Mouse (Mus musculus) spleen, embryonic (tissue): ENCODE results near the gene Pex5l.

Experiments used
- CTCF ChIA-PET: fragments of 350-600 bp; sonication (Branson Sonifier 250); formaldehyde crosslinking; loops from one replicate; lab custom pipeline; 2022; lab: Charles Lee

Gene Pex5l

GRCm38 (mm10) chr3:33142901-33143461 is at the start of gene Pex5l:
Pex5l (minus strand) TSS chr3:33143247.
- CTCF ChIA-PET = no interaction called here

GRCm38 (mm10) chr3:33165186-33165585 is 22.1 kb upstream of the Pex5l start:
- CTCF ChIA-PET = no interaction called here

DNA sequence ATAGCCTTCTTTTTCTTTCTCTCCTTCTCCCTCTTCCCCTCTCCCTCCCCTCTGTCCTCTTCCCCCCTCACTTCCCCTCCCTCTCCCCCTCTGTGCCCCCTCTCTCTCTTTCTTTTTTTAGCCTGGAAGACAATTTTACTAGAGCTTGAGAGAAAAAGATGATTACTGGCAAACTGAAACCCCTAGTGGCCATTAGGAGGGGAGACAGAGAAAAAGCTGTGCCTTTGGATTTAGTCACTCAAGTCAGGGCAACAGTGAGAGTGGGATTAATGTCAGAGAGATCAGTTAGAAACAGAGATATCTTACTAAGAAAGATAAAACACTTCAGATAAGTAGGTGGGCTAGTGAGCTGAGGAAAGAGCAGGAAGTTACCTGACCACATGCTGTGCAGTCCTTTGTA is 20.8 kb upstream of the Pex5l start:
- CTCF ChIA-PET = no interaction called here

- CTCF ChIA-PET = no interaction called here
Measured at GRCm38 (mm10) chr3:33143592-33143991, 545 bp upstream of the Pex5l start.

GRCm38 (mm10) chr3:33142398-33142797 is 649 bp downstream of the Pex5l start:
- CTCF ChIA-PET = no interaction called here

DNA sequence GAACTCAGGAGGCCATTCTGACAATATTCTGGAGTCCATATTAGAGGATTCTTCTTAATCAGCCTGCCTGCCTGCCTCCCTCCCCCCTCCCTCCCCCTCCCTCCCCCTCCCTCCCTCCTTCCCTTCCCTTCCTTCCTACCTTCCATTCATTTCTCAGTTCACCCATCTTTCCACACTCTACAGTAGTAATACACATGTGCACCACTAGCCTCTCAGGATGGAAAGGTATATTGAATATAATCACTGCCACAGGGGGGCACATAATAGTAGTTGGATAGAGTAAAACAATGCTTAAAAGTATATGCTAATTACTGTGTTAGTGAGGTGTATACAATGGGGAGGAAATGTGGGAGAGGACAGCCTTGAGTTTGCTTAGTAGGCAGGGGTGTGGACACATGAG is 13.1 kb downstream of the Pex5l start:
- CTCF ChIA-PET = no interaction called here

GRCm38 (mm10) chr3:33124796-33125195 is 18.3 kb downstream of the Pex5l start:
- CTCF ChIA-PET = no interaction called here

DNA sequence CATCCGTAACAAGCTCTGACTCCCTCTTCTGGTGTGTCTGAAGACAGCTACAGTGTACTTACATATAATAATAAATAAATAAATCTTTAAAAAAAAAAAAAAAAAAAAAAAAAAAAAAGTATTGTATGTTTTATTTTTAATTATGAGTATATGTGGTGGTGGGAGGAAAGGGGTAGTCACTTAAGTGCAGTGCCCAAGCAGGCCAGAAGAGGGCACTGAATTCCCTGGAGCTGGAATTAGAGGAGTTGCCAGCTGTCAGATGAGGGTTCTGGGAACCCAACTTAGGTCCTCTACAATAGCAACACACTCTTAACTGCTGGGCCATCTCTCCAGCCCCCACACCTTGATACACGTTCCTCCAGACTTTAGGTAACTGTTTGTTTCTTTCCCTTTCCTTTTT is 37.3 kb downstream of the Pex5l start:
- CTCF ChIA-PET = no interaction called here

DNA sequence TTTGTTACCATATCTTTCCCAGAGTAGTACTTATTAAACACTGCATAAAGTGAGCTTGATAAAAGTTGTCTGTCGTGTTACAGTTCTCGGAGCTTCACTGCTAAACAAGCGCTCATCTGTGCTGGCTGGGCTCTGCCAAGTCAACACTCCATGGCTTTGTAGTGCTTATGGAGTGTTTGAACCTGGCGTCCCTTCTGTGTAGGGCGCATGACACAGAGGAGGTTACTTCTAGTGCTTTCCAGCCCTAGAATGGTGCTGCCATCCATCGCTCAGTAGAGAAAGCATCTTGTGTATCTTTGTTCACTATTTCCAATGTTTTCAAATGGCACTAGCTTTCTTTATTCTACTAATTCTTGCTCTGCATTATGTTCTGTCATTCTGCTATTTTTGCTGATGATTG is 39.5 kb downstream of the Pex5l start:
- CTCF ChIA-PET = no interaction called here

DNA sequence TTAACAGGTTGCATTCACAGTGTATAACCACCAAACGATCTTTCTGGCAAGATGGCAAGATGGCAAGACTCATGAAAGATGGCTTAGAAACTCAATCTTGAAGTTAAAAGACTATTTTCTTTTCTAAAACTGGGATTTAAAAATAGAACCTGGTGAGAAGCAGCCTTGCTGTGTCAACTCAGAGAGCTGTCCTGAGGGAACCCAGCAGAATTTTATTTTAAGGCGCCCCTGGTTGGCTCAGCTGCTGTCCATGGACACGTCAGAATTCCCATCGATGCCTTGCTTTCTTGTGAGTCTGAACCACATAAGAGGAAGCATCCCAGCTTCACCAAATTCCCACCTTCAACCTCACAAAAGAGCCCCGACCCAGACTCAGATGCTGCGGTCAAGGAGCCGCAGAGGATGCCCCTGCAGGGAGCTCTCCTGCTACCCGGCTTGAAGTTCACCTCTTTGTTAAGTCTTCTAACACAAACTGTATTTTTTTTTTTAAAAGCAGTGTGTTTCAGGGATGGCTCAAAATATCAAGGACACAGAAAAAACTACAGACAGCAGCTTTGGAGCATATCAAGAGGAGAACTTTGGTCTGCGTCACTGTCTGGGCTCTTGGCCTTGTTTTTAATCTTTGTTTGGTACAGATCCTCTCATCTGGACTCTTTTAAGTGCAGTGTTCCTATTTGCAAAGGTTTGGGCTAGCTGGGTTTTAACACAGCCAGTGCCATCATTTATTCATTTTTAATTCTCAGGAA is 44.3 kb downstream of the Pex5l start:
- CTCF ChIA-PET = no interaction called here

DNA sequence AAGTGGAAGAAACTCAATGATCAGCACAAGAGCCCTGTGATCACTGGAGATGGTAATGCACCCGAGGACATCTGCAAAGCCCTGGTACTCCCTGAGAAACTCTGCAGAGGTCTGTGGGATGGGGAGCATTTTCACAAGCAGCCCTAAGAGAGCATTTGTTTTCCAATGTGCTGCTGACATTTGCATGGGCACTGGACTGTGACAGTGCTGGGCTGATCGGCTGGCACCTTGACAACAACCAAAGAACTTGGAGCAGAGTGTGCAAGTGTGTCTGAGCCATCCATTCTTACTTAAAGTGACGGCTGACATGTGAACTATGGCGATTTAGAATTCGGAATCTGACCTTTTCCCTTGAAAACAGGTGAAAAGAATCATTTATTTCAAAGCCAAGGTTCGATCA is 49.4 kb downstream of the Pex5l start:
- CTCF ChIA-PET = no interaction called here

DNA sequence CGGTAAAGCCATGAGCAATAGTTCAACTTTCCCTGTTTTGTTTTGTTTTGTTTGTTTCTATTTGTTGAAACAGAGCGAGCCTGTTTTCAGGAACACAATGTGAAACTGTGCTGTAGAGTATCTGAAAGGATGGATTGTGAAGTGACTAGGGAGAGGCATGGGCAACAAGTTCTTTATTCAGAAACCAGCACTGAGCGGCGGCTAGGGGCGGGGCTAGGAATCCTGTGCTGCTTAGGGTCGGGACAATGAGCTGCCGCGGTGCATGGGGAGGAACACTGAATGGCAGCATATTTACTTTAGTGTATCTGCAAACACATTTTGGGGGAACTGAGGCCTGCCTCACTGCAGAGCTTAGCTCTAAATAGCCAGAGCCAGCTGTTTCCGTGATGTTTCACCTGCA is 53.0 kb downstream of the Pex5l start:
- CTCF ChIA-PET = no interaction called here

- CTCF ChIA-PET = no interaction called here
Measured at GRCm38 (mm10) chr3:33089470-33089869, 53.6 kb downstream of the Pex5l start.

DNA sequence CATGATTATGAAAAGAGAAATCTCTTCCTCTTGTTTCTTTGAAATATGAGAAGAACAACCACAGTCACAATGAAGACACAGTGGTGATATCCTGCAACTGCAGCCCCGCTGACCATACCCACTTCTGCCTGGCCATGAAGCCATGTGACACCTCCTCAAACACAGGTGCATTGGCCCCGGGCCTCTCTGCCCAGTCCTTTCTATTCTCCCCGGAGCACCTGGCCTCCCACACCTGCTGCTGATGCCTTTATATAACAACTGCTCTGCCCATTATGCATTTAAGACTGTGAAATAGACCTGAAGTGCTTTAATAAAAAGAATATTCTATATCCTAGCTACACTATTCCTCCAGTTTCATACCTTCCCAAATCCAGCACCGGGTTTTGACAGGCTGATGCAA is 54.8 kb downstream of the Pex5l start:
- CTCF ChIA-PET = no interaction called here

GRCm38 (mm10) chr3:33082806-33083338 is 60.2 kb downstream of the Pex5l start:
- CTCF ChIA-PET = no interaction called here

DNA sequence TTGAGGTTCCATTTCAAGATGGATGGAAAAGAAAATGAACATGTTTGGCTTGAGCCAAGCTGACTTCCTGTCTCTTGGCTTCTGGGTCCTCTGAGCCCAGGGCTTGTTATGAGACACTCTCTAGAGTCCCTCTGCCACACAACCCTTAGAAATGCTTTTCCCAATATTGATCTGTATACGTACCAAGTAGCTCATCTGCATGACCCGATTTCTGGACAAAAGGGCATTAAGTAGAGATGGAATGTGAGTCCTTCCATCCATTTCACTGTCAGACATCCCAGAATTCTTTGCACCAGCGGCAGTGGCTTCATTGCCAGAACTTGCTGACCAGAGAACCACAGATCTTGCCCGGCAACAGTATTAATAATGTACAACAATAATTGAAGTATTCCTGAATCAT is 61.3 kb downstream of the Pex5l start:
- CTCF ChIA-PET = no interaction called here

GRCm38 (mm10) chr3:33079658-33080057 is 63.4 kb downstream of the Pex5l start:
- CTCF ChIA-PET = no interaction called here

DNA sequence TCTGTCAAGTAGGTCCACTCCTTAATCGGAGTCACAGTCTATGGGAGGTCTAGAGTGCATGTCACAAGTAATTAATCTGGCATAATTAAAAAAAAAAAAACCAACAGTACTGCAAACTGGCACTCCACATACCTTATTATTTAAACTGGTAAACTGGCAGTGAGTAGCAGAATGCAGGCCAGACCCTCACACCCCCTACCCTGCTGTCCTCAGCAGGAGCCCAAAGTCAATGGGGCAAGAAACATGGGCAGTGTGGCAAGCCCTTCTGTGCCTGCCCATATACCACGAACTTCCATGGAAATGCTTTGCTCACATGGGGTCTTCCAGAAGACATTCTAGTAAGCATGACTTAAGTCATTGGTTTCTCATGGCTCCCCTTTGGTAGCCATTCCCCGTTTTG is 63.9 kb downstream of the Pex5l start:
- CTCF ChIA-PET = no interaction called here

GRCm38 (mm10) chr3:33075696-33076095 is 67.4 kb downstream of the Pex5l start:
- CTCF ChIA-PET = no interaction called here

DNA sequence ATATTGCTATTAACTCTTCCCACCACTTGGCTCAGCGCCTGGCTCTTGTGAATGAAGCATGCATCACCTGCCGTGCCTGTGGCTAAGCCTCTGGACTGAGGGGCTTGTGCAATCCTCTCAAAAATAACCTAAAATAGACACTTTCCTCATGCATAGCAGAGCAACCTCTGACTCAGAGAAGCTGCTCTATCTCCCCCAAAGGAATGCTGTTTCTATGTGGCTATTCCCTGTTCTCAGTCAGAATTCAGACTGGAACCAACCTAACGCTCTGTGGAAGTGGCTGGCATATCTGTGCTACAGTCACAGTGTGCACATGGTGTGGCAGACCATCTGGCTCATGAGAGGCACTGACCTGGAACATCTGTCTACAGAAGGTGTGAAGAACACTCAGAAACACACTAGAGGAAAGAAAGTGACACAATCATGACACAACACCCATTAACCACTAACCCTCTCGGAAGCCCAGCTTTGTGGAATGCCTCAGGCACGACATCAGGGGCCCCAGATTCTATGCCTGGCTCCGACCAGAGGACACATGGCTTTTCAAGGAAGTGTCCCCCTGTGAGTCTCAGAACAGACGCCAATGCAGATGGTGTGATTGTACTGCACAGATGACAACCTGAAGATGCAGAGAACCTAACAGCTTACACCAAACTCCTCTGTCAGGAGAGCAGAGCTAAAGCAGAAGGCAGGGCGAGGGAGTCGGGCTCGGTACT is 68.6 kb downstream of the Pex5l start:
- CTCF ChIA-PET = no interaction called here

DNA sequence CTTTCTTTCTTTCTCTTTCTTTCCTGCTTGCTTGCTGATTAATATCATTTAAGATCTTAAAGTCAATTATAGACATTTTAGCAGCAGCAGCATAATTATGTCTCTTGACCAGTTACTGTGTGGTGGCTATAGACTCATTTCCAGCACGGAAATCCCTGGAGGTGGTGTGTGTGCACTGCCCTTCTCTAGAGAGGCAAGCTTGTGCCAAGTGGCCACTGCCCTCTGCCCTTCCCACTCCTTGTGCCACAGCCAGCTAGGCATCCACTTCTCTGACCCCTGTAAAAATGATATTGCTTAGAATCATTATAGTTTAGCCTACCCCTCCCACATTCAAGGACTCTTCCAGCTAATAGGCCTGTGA is 69.2 kb downstream of the Pex5l start:
- CTCF ChIA-PET = no interaction called here

- CTCF ChIA-PET = no interaction called here
Measured at GRCm38 (mm10) chr3:33070771-33071170, 72.3 kb downstream of the Pex5l start.

DNA sequence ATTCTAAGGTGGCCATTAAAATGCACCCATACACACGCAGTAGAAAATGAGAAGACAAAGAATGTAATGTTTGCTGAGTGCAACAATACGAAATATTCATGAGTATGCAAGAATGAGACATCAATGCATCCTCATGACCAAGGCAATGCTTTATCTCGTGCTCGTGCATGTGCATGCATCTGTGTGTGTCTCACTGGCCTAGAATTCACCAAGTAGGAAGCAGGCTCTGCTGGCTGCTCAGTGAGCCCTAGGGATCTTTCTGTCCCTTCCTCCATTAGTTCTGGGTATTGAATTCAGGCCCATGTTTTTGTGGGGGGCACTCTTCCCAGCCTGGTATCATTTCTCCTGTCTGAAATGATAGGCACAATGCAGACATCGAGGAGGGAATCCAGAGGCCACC is 74.9 kb downstream of the Pex5l start:
- CTCF ChIA-PET = no interaction called here
